Mouse (Mus musculus) midbrain, embryonic 10.5 days (tissue): ENCODE results near the gene Fbxo27. TPM values are rescaled to one million over a fixed set of nuclear protein-coding genes. Genes with fewer than 3 reads are reported as not detected.
A peak's percentile ranks its signal among the peaks of the same experiment; 100 is the strongest.

Source experiments
- DNase-seq: peaks from one replicate; pipeline ENCODE4 v3.0.0-alpha.2; 2017; ENCODE audit warnings: low spot score
- H3K27ac ChIP-seq: fragments of 300-500 bp; sonication (generic); replicated peaks from 2 replicates; pipeline ENCODE4 v1.5.1; 2016; ENCODE audit warnings: mild to moderate bottlenecking
- H3K27me3 ChIP-seq: fragments of 300-500 bp; sonication (generic); 2 replicates; pipeline ENCODE4 v1.6.1; 2016; ENCODE audit warnings: low read depth, mild to moderate bottlenecking; ENCODE audit not compliant: poor library complexity, severe bottlenecking
- H3K36me3 ChIP-seq: fragments of 300-500 bp; sonication (generic); 2 replicates; pipeline ENCODE4 v1.6.1; 2016; ENCODE audit warnings: mild to moderate bottlenecking, moderate library complexity
- H3K4me1 ChIP-seq: fragments of 300-500 bp; sonication (generic); 2 replicates; pipeline ENCODE4 v1.6.1; 2016
- H3K4me3 ChIP-seq: fragments of 300-500 bp; sonication (generic); 2 replicates; pipeline ENCODE4 v1.5.1; 2016; ENCODE audit warnings: mild to moderate bottlenecking, moderate library complexity
- H3K9me3 ChIP-seq: fragments of 300-500 bp; sonication (generic); replicated peaks from 2 replicates; pipeline ENCODE4 v1.6.1; 2016; ENCODE audit warnings: mild to moderate bottlenecking
- WGBS: fragments of 180-500 bp; shearing (Covaris S2); methylation state at CpG from one replicate; pipeline ENCODE4 v1.1.7; 2016; 5-methylcytosine and 5-hydroxymethylcytosine counted together
- polyA plus RNA-seq: library from polyadenylated mRNA; unstranded; fragments of >200 nt; fragmentation: Nextera tagmentation; extraction: Ambion mirVana; gene quantifications from 2 replicates; pipeline ENCODE4 v1.2.1, GENCODE M21; 2016

Gene Fbxo27
- polyA plus RNA-seq, 1 experiment from 2014 or later: 5.8 TPM

DNA sequence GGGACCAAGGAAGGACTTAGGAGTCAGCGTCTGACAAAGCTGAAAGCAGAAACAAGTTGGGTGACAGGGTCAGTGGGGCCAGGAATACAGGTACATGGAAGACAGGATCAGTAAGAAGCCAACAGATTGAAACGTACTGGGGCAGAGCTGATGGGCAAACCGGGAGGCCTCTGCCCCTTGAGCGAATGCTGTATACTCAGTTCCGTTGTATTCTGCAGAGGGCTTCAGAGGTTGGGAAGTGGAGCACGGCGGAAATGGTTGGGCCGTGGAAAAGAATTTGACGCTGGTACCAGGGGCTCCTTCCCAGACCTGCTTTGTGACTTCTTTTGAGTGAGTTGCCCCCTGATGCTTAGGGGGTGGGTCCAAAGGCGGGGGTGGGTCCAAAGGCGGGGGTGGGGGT is 40.6 kb downstream of the Fbxo27 start:
- Histone ChIP-seq H3K27ac (peak overlapping the region; percentile 72), H3K27me3 (peaks cover 27% of the 10 kb centered on the region), H3K9me3 (peaks cover 13% of the 10 kb centered on the region), H3K36me3 (peaks cover 36% of the 10 kb centered on the region), H3K4me1 (peaks cover 19% of the 10 kb centered on the region), H3K4me3 (peak overlapping the region; percentile 59)
- no peak for DNase-seq
- WGBS: 3% methylated on average over 11 of the region's 11 CpGs

- H3K27me3 ChIP-seq: peaks cover 27% of the 10 kb centered on the region
- peaks cover 13% of the 10 kb centered on the region for H3K9me3 ChIP-seq
- no peak overlapping the region for H3K27ac ChIP-seq
- DNase-seq: no peak
- H3K4me1 ChIP-seq: peaks cover 22% of the 10 kb centered on the region
- peaks cover 57% of the 10 kb centered on the region for H3K36me3 ChIP-seq
- H3K4me3 ChIP-seq: no peak overlapping the region
- WGBS: 84% methylated on average over 6 of the region's 6 CpGs
Observed at GRCm38 (mm10) chr7:28735701-28736100, 43.1 kb downstream of the Fbxo27 start.

DNA sequence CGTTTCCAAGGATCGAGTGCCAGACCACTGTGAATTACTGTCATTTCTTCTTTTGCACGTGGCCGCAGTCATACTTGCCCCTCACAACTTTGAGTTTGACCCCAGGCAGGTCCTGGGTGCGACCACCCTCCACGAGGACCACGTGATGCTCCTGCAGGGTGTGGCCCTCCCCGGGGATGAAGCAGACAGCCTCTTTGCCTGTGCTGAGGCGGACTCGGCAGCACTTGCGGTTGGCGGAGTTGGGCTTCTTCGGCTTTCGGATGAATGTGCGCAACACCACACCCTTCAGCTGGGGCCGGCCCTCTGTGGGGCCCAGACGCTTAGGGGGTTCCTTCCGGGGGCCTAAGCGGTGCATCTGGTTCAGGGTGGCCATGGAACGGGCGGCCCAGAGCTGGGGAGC is 47.2 kb downstream of the Fbxo27 start:
- Histone ChIP-seq H3K36me3 (peaks cover 55% of the 10 kb centered on the region), H3K4me1 (peaks cover 19% of the 10 kb centered on the region), H3K27me3 (no peaks in the 10 kb centered on the region), H3K27ac (no peak overlapping the region), H3K9me3 (no peaks in the 10 kb centered on the region), H3K4me3 (peak overlapping the region; percentile 14; the same call in 1 of the 2 replicates)
- 95% methylated on average over 21 of the region's 21 CpGs for WGBS
- no peak for DNase-seq

DNA sequence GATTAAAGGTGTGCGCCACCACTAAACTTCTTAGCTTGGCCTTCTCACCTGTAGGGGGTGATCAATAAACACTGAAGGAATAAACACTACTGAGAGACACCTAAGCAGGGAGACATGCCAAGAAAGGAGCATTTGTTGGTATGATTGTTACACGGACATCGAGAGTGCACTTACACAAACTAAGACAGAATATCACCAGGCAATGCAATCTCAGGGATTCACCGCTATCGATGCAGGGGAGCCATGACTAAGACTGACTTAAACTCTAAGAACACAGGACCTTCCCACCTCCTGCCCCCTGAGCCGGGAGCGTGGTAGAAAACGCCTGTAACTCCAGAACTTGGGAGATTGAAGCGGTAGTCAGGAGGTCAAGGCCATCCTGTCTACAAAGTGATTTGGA is 48.3 kb downstream of the Fbxo27 start:
- Histone ChIP-seq H3K4me1 (peaks cover 19% of the 10 kb centered on the region), H3K27ac (peak overlapping the region; percentile 93), H3K4me3 (peak overlapping the region; percentile 81), H3K36me3 (peaks cover 62% of the 10 kb centered on the region), H3K9me3 (no peaks in the 10 kb centered on the region), H3K27me3 (no peaks in the 10 kb centered on the region)
- no peak for DNase-seq
- WGBS: 46% methylated on average over 9 of the region's 9 CpGs

DNA sequence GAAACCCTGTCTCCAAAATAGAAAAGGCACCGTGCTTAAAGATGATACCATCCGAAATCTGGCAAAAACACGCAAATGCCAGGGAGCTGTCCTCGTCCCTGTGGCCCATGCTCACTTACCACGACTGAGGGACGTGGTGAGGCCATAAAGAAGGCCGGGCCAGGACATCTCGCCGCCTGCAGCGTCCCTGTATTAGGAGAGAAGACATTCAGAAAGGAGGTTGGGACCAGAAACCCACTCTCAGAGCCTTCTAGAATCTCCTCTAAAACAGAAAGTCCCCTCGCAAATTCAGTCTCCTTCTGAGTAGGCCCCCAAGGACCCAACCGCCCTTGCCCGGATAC is 48.7 kb downstream of the Fbxo27 start:
- DNase-seq: no peak
- H3K27ac ChIP-seq: peak overlapping the region; percentile 93
- H3K4me1 ChIP-seq: peaks cover 19% of the 10 kb centered on the region
- no peaks in the 10 kb centered on the region for H3K27me3 ChIP-seq
- H3K36me3 ChIP-seq: peaks cover 62% of the 10 kb centered on the region
- WGBS: 2% methylated on average over 13 of the region's 13 CpGs
- peak overlapping the region; percentile 81 for H3K4me3 ChIP-seq
- H3K9me3 ChIP-seq: no peaks in the 10 kb centered on the region

- Histone ChIP-seq H3K4me1 (peaks cover 19% of the 10 kb centered on the region), H3K4me3 (peak within 1 kb of the TSS; percentile 81), H3K36me3 (peaks cover 62% of the 10 kb centered on the region), H3K27ac (peak within 1 kb of the TSS; percentile 93), H3K27me3 (no peaks in the 10 kb centered on the region), H3K9me3 (no peaks in the 10 kb centered on the region)
- under 1% methylated on average over 39 of the region's 39 CpGs for WGBS
- peak; percentile 96 for DNase-seq
Observed at GRCm38 (mm10) chr7:28741709-28742438, 49.2 kb downstream of the Fbxo27 start, which contains the start of the genes Mrps12 and Sars2. Gene Mrps12 (minus strand): TSS chr7:28741820. Gene Sars2 (plus strand): TSS chr7:28741992.

Other genes with a start within 250 kb of the Fbxo27 start
- 3.6 and 3.7 TPM in 2 replicates for gene Lrfn1, start 240.9 kb upstream of the Fbxo27 start, polyA plus RNA-seq
- gene Ifnl2, start 182.4 kb upstream of the Fbxo27 start, polyA plus RNA-seq: not detected in 2 replicates
- not detected in 2 replicates for gene Ifnl3, start 170.0 kb upstream of the Fbxo27 start, polyA plus RNA-seq
- gene Sycn, start 152.0 kb upstream of the Fbxo27 start, polyA plus RNA-seq: not detected in 2 replicates
- gene Nccrp1, start 145.6 kb upstream of the Fbxo27 start, polyA plus RNA-seq: 0.14 and 0.20 TPM in 2 replicates
- gene Samd4b, start 94.7 kb upstream of the Fbxo27 start, polyA plus RNA-seq: 29.2 and 30.5 TPM in 2 replicates
- gene Pak4, start 94.7 kb upstream of the Fbxo27 start, polyA plus RNA-seq: 60.9 and 66.4 TPM in 2 replicates
- not detected in 2 replicates for gene Acp7, start 61.5 kb upstream of the Fbxo27 start, polyA plus RNA-seq
- gene Fbxo17, start 24.0 kb downstream of the Fbxo27 start, polyA plus RNA-seq: 9.0 and 9.5 TPM in 2 replicates
- gene Mrps12, start 49.0 kb downstream of the Fbxo27 start, polyA plus RNA-seq: 139 and 147 TPM in 2 replicates
- gene Sars2, start 49.1 kb downstream of the Fbxo27 start, polyA plus RNA-seq: 39.9 and 41.8 TPM in 2 replicates
- 0.20 TPM in 1 of 2 replicates, not detected in the other for gene Ccer2, start 63.3 kb downstream of the Fbxo27 start, polyA plus RNA-seq
- 62.7 and 71.6 TPM in 2 replicates for gene Sirt2, start 73.9 kb downstream of the Fbxo27 start, polyA plus RNA-seq
- gene Nfkbib, start 74.7 kb downstream of the Fbxo27 start, polyA plus RNA-seq: 57.6 and 62.3 TPM in 2 replicates
- 3.5 and 4.0 TPM in 2 replicates for gene Rinl, start 96.1 kb downstream of the Fbxo27 start, polyA plus RNA-seq
- gene Hnrnpl, start 115.7 kb downstream of the Fbxo27 start, polyA plus RNA-seq: 279 and 293 TPM in 2 replicates
- 85.1 and 94.5 TPM in 2 replicates for gene Ech1, start 132.4 kb downstream of the Fbxo27 start, polyA plus RNA-seq
- gene Lgals4, start 141.0 kb downstream of the Fbxo27 start, polyA plus RNA-seq: 3.1 and 3.7 TPM in 2 replicates
- gene Lgals7, start 171.0 kb downstream of the Fbxo27 start, polyA plus RNA-seq: 0.62 and 0.85 TPM in 2 replicates
- gene Capn12, start 188.6 kb downstream of the Fbxo27 start, polyA plus RNA-seq: 0.15 and 0.31 TPM in 2 replicates